Mouse (Mus musculus) neural tube, embryonic 12.5 days (tissue): ENCODE measurements around the gene Itga8. TPM values are rescaled to one million over a fixed set of nuclear protein-coding genes. Genes with fewer than 3 reads are reported as not detected.
A peak's percentile ranks its signal among the peaks of the same experiment; 100 is the strongest.

ENCODE experiments used
- ATAC-seq: fragments of 200-750 bp; cut with Nextera tagmentation; 2 replicates; pipeline ENCODE4 v1.8.0; 2017; ENCODE audit warnings: low read depth, mild to moderate bottlenecking, moderate TSS enrichment, moderate library complexity; ENCODE audit not compliant: low FRiP score
- H3K27ac ChIP-seq: fragments of 300-500 bp; sonication (generic); 2 replicates; pipeline ENCODE4 v1.5.1; 2016
- H3K27me3 ChIP-seq: fragments of 300-500 bp; sonication (generic); replicated peaks from 2 replicates; pipeline ENCODE4 v1.6.1; 2016; ENCODE audit warnings: mild to moderate bottlenecking
- H3K36me3 ChIP-seq: fragments of 300-500 bp; sonication (generic); 2 replicates; pipeline ENCODE4 v1.6.1; 2016; ENCODE audit warnings: mild to moderate bottlenecking
- H3K4me1 ChIP-seq: fragments of 300-500 bp; sonication (generic); 2 replicates; pipeline ENCODE4 v1.6.1; 2016
- H3K4me2 ChIP-seq: fragments of 300-500 bp; sonication (generic); replicated peaks from 2 replicates; pipeline ENCODE4 v1.6.1; 2016; ENCODE audit warnings: mild to moderate bottlenecking
- H3K4me3 ChIP-seq: fragments of 300-500 bp; sonication (generic); 2 replicates; pipeline ENCODE4 v1.5.1; 2016
- H3K9ac ChIP-seq: fragments of 300-500 bp; sonication (generic); 2 replicates; pipeline ENCODE4 v1.6.1; 2016; ENCODE audit warnings: mild to moderate bottlenecking
- H3K9me3 ChIP-seq: fragments of 300-500 bp; sonication (generic); 2 replicates; pipeline ENCODE4 v1.6.1; 2016; ENCODE audit warnings: mild to moderate bottlenecking
- WGBS: fragments of 180-500 bp; shearing (Covaris S2); methylation state at CpG from one replicate; pipeline ENCODE4 v1.1.7; 2016; 5-methylcytosine and 5-hydroxymethylcytosine counted together
- polyA plus RNA-seq: library from polyadenylated mRNA; unstranded; fragments of >200 nt; fragmentation: Nextera tagmentation; extraction: Ambion mirVana; gene quantifications from 2 replicates; pipeline ENCODE4 v1.2.1, GENCODE M21; 2016

Gene Itga8
- polyA plus RNA-seq, result 3.8 and 4.1 TPM in 2 replicates

GRCm38 (mm10) chr2:12301431-12302170 lies at the start of gene Itga8:
Itga8 (minus strand) TSS chr2:12301922.
- no peak within 1 kb of the TSS for H3K27ac ChIP-seq
- WGBS, result under 1% methylated on average over 56 of the region's 56 CpGs
- H3K27me3 ChIP-seq, result peaks cover 7% of the 10 kb centered on the region; the same call in 1 of the 2 replicates
- 0 out of 2 replicates have a peak, but pooled peaks cover 4% of the 10 kb centered on the region for H3K4me1 ChIP-seq
- ATAC-seq, result peak; percentile 98
- no peaks in the 10 kb centered on the region for H3K36me3 ChIP-seq
- no peaks in the 10 kb centered on the region for H3K9me3 ChIP-seq
- peak within 1 kb of the TSS; percentile 65 for H3K9ac ChIP-seq
- H3K4me3 ChIP-seq, result peak within 1 kb of the TSS; percentile 62
- peak within 1 kb of the TSS; percentile 93 for H3K4me2 ChIP-seq

DNA sequence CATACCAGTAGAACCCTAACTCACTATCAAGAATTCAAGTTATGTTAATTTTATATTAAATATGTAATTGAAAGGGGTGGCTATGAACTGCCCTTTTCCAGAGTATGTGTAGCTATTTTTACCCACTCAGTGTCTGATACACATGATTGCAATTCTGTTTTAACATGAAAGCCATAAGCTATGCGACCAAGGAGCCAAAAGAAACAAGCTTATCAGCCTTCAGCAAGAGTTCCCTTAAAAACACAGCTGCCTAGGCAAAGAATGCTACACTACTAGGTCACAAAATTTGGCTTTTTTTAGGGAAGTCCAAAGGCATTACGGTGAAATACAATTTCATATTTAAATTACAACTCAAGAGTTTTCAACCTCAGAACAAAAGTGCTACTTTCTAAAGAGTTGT lies 47.2 kb upstream of the Itga8 start:
- no peaks in the 10 kb centered on the region for H3K9me3 ChIP-seq
- no peak overlapping the region for H3K4me3 ChIP-seq
- no peak overlapping the region for H3K4me2 ChIP-seq
- H3K27ac ChIP-seq, result no peak overlapping the region
- no peak overlapping the region for H3K9ac ChIP-seq
- no peaks in the 10 kb centered on the region for H3K4me1 ChIP-seq
- WGBS, result 91% methylated on average over 2 of the region's 2 CpGs
- H3K36me3 ChIP-seq, result peaks cover 7% of the 10 kb centered on the region
- H3K27me3 ChIP-seq, result no peaks in the 10 kb centered on the region
- no peak for ATAC-seq

DNA sequence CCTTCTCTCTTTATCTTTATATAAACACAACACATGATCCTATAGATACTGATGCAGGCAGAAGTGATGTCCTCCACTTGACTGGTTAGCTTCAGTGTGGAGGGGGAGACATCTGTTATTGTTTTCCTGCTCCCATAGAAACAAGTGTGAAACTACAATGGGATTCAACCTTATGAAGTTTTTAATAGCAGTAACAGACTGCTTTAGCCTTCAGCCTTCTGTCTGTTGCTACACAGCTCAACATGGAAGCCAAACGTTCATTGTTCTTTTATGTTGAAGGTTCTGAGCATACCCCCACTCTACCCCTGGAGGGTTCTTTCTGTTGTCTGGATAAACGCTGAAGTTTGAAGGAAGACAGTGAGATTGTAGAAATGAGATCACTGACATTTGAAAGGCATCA lies 30.2 kb upstream of the Itga8 start:
- no peak overlapping the region for H3K4me2 ChIP-seq
- H3K9ac ChIP-seq, result no peak overlapping the region
- H3K4me1 ChIP-seq, result peaks cover 15% of the 10 kb centered on the region; the same call in 1 of the 2 replicates
- H3K9me3 ChIP-seq, result no peaks in the 10 kb centered on the region
- H3K27me3 ChIP-seq, result no peaks in the 10 kb centered on the region
- 72% methylated on average over 2 of the region's 2 CpGs for WGBS
- H3K4me3 ChIP-seq, result no peak overlapping the region
- H3K27ac ChIP-seq, result no peak overlapping the region
- H3K36me3 ChIP-seq, result no peaks in the 10 kb centered on the region
- ATAC-seq, result no peak

GRCm38 (mm10) chr2:12329620-12330019 lies 27.9 kb upstream of the Itga8 start:
- Histone ChIP-seq H3K4me2 (no peak overlapping the region), H3K9ac (no peak overlapping the region), H3K27ac (no peak overlapping the region), H3K36me3 (no peaks in the 10 kb centered on the region), H3K4me1 (peaks cover 15% of the 10 kb centered on the region; the same call in 1 of the 2 replicates), H3K27me3 (no peaks in the 10 kb centered on the region), H3K4me3 (no peak overlapping the region), H3K9me3 (no peaks in the 10 kb centered on the region)
- WGBS, result 66% methylated on average over 2 of the region's 2 CpGs
- ATAC-seq, result no peak

- Histone ChIP-seq H3K9me3 (no peaks in the 10 kb centered on the region), H3K4me2 (peak overlapping the region; percentile 48), H3K4me1 (peaks cover 15% of the 10 kb centered on the region; the same call in 1 of the 2 replicates), H3K27me3 (no peaks in the 10 kb centered on the region), H3K27ac (no peak overlapping the region), H3K9ac (no peak overlapping the region), H3K36me3 (no peaks in the 10 kb centered on the region), H3K4me3 (no peak overlapping the region)
- WGBS, result 18% methylated on average over 5 of the region's 5 CpGs
- no peak for ATAC-seq
Measured at GRCm38 (mm10) chr2:12329068-12329407, 27.3 kb upstream of the Itga8 start.

DNA sequence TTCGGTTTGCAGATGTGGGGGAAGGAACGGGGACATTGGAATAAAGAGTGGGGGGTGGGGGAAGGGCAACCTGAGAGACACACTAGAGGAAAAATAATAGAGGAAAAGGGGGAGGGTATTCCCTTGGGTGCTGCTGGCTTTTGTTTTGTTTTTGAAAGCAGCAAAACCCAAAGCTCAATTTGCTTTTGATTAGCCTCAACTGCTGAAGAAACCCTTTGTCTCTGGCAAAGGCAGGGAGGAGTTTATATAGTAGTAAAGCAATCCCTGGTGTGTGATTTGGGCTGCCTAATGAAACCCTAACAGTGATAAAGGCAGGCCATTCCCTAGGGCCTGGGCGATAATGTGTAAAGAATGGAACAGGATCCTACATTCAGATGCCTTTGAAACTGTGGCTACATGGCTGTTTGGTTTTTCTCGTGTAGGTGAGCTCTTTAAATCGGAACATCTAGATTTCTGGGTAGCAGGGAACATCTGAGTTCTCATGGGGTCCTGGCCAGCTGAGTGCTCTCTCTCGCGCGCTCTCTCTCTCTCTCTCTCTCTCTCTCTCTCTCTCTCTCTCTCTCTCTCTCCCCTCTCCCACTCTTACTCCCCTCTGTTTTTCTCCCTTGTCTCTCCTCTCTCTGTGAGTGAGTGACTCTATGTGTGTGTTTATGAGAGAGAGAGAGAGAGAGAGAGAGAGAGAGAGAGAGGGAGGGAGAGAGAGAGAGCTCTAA lies 26.8 kb upstream of the Itga8 start:
- ATAC-seq, result peak; percentile 75
- Histone ChIP-seq H3K27ac (no peak overlapping the region), H3K9ac (0 out of 2 replicates have a peak overlapping the region, but pooled peaks have one; percentile 13), H3K36me3 (no peaks in the 10 kb centered on the region), H3K4me3 (no peak overlapping the region), H3K4me2 (peak overlapping the region; percentile 48), H3K4me1 (peaks cover 15% of the 10 kb centered on the region; the same call in 1 of the 2 replicates), H3K9me3 (no peaks in the 10 kb centered on the region), H3K27me3 (no peaks in the 10 kb centered on the region)
- WGBS, result 13% methylated on average over 8 of the region's 8 CpGs

DNA sequence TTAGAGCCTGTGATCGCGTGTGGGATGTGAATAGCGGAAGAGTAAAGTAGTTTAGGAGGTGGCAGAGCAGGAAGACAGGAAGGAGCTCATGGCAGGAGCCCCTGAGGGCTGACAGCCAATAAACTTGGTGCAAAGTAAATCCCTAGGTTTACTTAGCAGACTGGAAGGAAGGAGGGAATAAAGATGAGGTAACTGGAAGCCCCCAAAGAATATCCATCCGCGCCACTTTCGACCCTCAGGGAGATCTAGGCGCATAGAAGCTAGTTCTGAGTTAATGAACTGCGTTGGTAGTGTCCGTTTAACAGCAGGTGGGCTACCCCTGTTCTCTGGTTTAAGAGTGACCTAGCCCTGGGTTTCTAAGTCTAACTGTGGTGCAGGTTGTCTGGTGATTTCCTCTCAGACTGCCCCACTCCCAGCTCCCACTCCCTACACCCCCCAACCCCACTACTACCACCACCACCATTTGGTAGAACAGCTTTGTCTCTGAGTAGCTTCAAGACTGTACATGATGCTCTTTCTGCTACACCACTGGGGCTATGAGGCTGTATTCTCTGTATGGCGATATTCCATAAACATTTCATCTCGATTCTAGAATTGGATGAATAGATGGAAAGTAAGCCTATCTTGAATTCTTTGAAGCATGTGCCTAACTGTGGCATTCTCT lies 26.1 kb upstream of the Itga8 start:
- Histone ChIP-seq H3K4me3 (no peak overlapping the region), H3K4me2 (peak overlapping the region; percentile 48), H3K4me1 (peaks cover 15% of the 10 kb centered on the region; the same call in 1 of the 2 replicates), H3K9me3 (no peaks in the 10 kb centered on the region), H3K27me3 (no peaks in the 10 kb centered on the region), H3K9ac (no peak overlapping the region), H3K36me3 (no peaks in the 10 kb centered on the region), H3K27ac (no peak overlapping the region)
- ATAC-seq, result peak; percentile 59
- WGBS, result 21% methylated on average over 11 of the region's 11 CpGs

DNA sequence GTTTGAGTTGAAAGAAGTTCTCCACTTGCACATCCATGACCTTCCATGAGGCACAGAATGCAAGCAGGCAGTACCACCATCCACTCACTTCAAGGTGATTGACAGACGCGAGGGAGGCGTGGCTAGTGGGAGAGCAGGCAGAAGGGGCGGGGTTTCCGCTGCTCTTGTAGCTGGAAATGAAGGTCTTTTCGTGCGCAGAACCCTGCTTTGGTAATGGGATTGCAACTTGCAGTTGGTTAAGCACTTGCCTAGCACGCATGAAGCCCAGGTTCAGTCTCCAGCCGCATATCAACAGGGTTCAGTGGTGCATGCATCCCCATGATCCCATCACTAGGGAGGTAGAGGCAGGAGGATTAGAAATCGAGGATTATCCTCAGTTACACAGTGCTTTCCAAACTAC lies 25.5 kb upstream of the Itga8 start:
- Histone ChIP-seq H3K9ac (no peak overlapping the region), H3K36me3 (no peaks in the 10 kb centered on the region), H3K4me2 (peak overlapping the region; percentile 48), H3K4me3 (0 out of 2 replicates have a peak overlapping the region, but pooled peaks have one; percentile 0), H3K9me3 (no peaks in the 10 kb centered on the region), H3K27ac (no peak overlapping the region), H3K4me1 (peaks cover 15% of the 10 kb centered on the region; the same call in 1 of the 2 replicates), H3K27me3 (no peaks in the 10 kb centered on the region)
- WGBS, result 11% methylated on average over 10 of the region's 10 CpGs
- peak; percentile 64; the same call in 1 of the 2 replicates for ATAC-seq

- Histone ChIP-seq H3K4me2 (no peak overlapping the region), H3K36me3 (no peaks in the 10 kb centered on the region), H3K4me3 (no peak overlapping the region), H3K27ac (no peak overlapping the region), H3K9ac (no peak overlapping the region), H3K9me3 (no peaks in the 10 kb centered on the region), H3K27me3 (no peaks in the 10 kb centered on the region), H3K4me1 (peaks cover 15% of the 10 kb centered on the region; the same call in 1 of the 2 replicates)
- ATAC-seq, result no peak
- 78% methylated on average over 2 of the region's 2 CpGs for WGBS
Measured at GRCm38 (mm10) chr2:12325868-12326267, 24.1 kb upstream of the Itga8 start.

- 90% methylated on average over 6 of the region's 6 CpGs for WGBS
- H3K4me1 ChIP-seq, result peaks cover 15% of the 10 kb centered on the region; the same call in 1 of the 2 replicates
Measured at GRCm38 (mm10) chr2:12325417-12325816, 23.7 kb upstream of the Itga8 start.

GRCm38 (mm10) chr2:12320914-12321313 lies 19.2 kb upstream of the Itga8 start:
- Histone ChIP-seq H3K4me2 (no peak overlapping the region), H3K27me3 (no peaks in the 10 kb centered on the region), H3K4me1 (peaks cover 4% of the 10 kb centered on the region; the same call in 1 of the 2 replicates), H3K27ac (no peak overlapping the region), H3K9me3 (no peaks in the 10 kb centered on the region), H3K9ac (no peak overlapping the region), H3K36me3 (no peaks in the 10 kb centered on the region), H3K4me3 (no peak overlapping the region)
- ATAC-seq, result no peak
- 89% methylated on average over 4 of the region's 4 CpGs for WGBS

More at GRCm38 (mm10) chr2:12325417-12325816, 23.7 kb upstream of the Itga8 start:
- H3K36me3 ChIP-seq, result no peaks in the 10 kb centered on the region
- H3K27me3 ChIP-seq, result no peaks in the 10 kb centered on the region
- ATAC-seq, result no peak
- H3K4me2 ChIP-seq, result no peak overlapping the region
- no peaks in the 10 kb centered on the region for H3K9me3 ChIP-seq
- H3K4me3 ChIP-seq, result no peak overlapping the region
- no peak overlapping the region for H3K27ac ChIP-seq
- H3K9ac ChIP-seq, result no peak overlapping the region

DNA sequence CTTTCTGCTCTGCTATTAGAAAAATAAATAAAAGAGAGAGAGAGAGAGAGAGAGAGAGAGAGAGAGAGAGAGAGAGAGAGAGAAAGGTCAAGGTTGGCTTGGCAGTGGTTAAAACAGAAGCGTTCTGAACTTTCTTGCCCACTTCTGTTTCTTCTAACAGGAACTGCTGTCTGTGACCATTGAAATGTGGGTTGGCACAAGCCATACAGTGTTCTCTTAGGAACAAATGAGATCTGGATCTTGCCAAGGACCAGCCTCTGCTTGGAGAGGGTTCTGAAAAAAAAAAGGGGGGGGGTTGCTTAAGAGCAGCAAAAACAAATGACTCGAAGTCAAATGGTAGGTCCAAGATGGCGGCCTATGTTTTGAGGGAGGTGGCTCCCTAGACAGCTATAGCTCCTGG lies 17.0 kb upstream of the Itga8 start:
- H3K9me3 ChIP-seq, result no peaks in the 10 kb centered on the region
- WGBS, result 93% methylated on average over 3 of the region's 3 CpGs
- peaks cover 4% of the 10 kb centered on the region; the same call in 1 of the 2 replicates for H3K4me1 ChIP-seq
- no peaks in the 10 kb centered on the region for H3K27me3 ChIP-seq
- ATAC-seq, result no peak
- H3K9ac ChIP-seq, result no peak overlapping the region
- H3K4me2 ChIP-seq, result no peak overlapping the region
- H3K36me3 ChIP-seq, result no peaks in the 10 kb centered on the region
- no peak overlapping the region for H3K4me3 ChIP-seq
- no peak overlapping the region for H3K27ac ChIP-seq
